Mouse (Mus musculus): ENCODE results near the gene Olfr237-ps1. TPM values are rescaled to one million over a fixed set of nuclear protein-coding genes. Genes with fewer than 3 reads are reported as not detected.
"Not testable (repeated sequence)": the region's sequence is repeated elsewhere in the genome, so short reads cannot be mapped to it uniquely, and the experiment has no call there.

Gene Olfr237-ps1
- not detected in 2 replicates for polyA plus RNA-seq (2015; fragmentation: Nextera tagmentation; extraction: Ambion mirVana)

- H3K27me3 ChIP-seq; H3K9me3 ChIP-seq (replicated peaks); H3K4me2 ChIP-seq; H3K9ac ChIP-seq; H3K4me3 ChIP-seq (replicated peaks); H3K36me3 ChIP-seq (replicated peaks); H3K27ac ChIP-seq (replicated peaks); ATAC-seq (ENCODE audit: insufficient read depth); H3K4me1 ChIP-seq (replicated peaks): not testable (repeated sequence)
- WGBS (ENCODE audit: insufficient replicate concordance) = 44% methylated on average over 2 of the region's 2 CpGs
Observed at GRCm38 (mm10) chr6:43146267-43146666, at the start of gene Olfr237-ps1. Gene Olfr237-ps1 (plus strand): TSS chr6:43146567.

GRCm38 (mm10) chr6:43106069-43106468 lies 40.3 kb upstream of the Olfr237-ps1 start, which contains the start of gene Olfr441:
Gene Olfr441 (plus strand): TSS chr6:43106369.
- not testable (repeated sequence) for H3K4me3 ChIP-seq (replicated peaks); H3K9ac ChIP-seq; H3K27me3 ChIP-seq; H3K4me2 ChIP-seq; H3K27ac ChIP-seq (replicated peaks); ATAC-seq (ENCODE audit: insufficient read depth); H3K4me1 ChIP-seq (replicated peaks); H3K9me3 ChIP-seq (replicated peaks); H3K36me3 ChIP-seq (replicated peaks)
- WGBS (ENCODE audit: insufficient replicate concordance) = 63% methylated on average over 1 of the region's 1 CpGs

- H3K9me3 ChIP-seq (replicated peaks) = no peaks in the 10 kb centered on the region
- H3K4me2 ChIP-seq = no peak overlapping the region
- no peak overlapping the region for H3K27ac ChIP-seq (replicated peaks)
- 40% methylated on average over 1 of the region's 1 CpGs for WGBS (ENCODE audit: insufficient replicate concordance)
- H3K9ac ChIP-seq = no peak overlapping the region
- ATAC-seq (ENCODE audit: insufficient read depth) = no peak
- H3K4me3 ChIP-seq (replicated peaks) = no peak overlapping the region
- no peaks in the 10 kb centered on the region for H3K36me3 ChIP-seq (replicated peaks)
- H3K4me1 ChIP-seq (replicated peaks) = no peaks in the 10 kb centered on the region
- no peaks in the 10 kb centered on the region for H3K27me3 ChIP-seq
Observed at GRCm38 (mm10) chr6:43159502-43159901, 13.1 kb downstream of the Olfr237-ps1 start.

GRCm38 (mm10) chr6:43162982-43163381 lies 16.6 kb downstream of the Olfr237-ps1 start, which contains the start of gene Olfr437:
Gene Olfr437 (plus strand): TSS chr6:43163282.
- WGBS (ENCODE audit: insufficient replicate concordance) = 34% methylated on average over 3 of the region's 3 CpGs
- H3K4me2 ChIP-seq = no peak within 1 kb of the TSS

GRCm38 (mm10) chr6:43167246-43167645 lies 20.9 kb downstream of the Olfr237-ps1 start:
- no peaks in the 10 kb centered on the region for H3K36me3 ChIP-seq (replicated peaks)
- H3K9ac ChIP-seq = no peak overlapping the region
- no peaks in the 10 kb centered on the region for H3K4me1 ChIP-seq (replicated peaks)
- H3K27ac ChIP-seq (replicated peaks) = no peak overlapping the region
- 72% methylated on average over 4 of the region's 4 CpGs for WGBS (ENCODE audit: insufficient replicate concordance)
- no peak overlapping the region for H3K4me3 ChIP-seq (replicated peaks)
- ATAC-seq (ENCODE audit: insufficient read depth) = no peak
- H3K27me3 ChIP-seq = no peaks in the 10 kb centered on the region
- H3K9me3 ChIP-seq (replicated peaks) = no peaks in the 10 kb centered on the region
- no peak overlapping the region for H3K4me2 ChIP-seq

More at GRCm38 (mm10) chr6:43162982-43163381, 16.6 kb downstream of the Olfr237-ps1 start, which contains the start of gene Olfr437:
- ATAC-seq (ENCODE audit: insufficient read depth) = no peak
- Histone ChIP-seq H3K36me3 (replicated peaks) (no peaks in the 10 kb centered on the region), H3K27me3 (no peaks in the 10 kb centered on the region), H3K4me3 (replicated peaks) (no peak within 1 kb of the TSS), H3K27ac (replicated peaks) (no peak within 1 kb of the TSS), H3K9ac (no peak within 1 kb of the TSS), H3K4me1 (replicated peaks) (no peaks in the 10 kb centered on the region), H3K9me3 (replicated peaks) (no peaks in the 10 kb centered on the region)

GRCm38 (mm10) chr6:43171840-43172239 lies 25.5 kb downstream of the Olfr237-ps1 start, which contains the start of gene Olfr13:
Gene Olfr13 (plus strand): TSS chr6:43172140.
- H3K4me3 ChIP-seq (replicated peaks) = no peak within 1 kb of the TSS
- no peaks in the 10 kb centered on the region for H3K36me3 ChIP-seq (replicated peaks)
- H3K4me2 ChIP-seq = no peak within 1 kb of the TSS
- H3K27me3 ChIP-seq = no peaks in the 10 kb centered on the region
- no peak for ATAC-seq (ENCODE audit: insufficient read depth)
- H3K27ac ChIP-seq (replicated peaks) = no peak within 1 kb of the TSS
- 47% methylated on average over 4 of the region's 4 CpGs for WGBS (ENCODE audit: insufficient replicate concordance)
- no peaks in the 10 kb centered on the region for H3K4me1 ChIP-seq (replicated peaks)
- no peak within 1 kb of the TSS for H3K9ac ChIP-seq
- no peaks in the 10 kb centered on the region for H3K9me3 ChIP-seq (replicated peaks)

GRCm38 (mm10) chr6:43178129-43178528 lies 31.8 kb downstream of the Olfr237-ps1 start:
- Histone ChIP-seq H3K4me1 (replicated peaks) (no peaks in the 10 kb centered on the region), H3K27me3 (no peaks in the 10 kb centered on the region), H3K4me2 (no peak overlapping the region), H3K9me3 (replicated peaks) (no peaks in the 10 kb centered on the region), H3K4me3 (replicated peaks) (no peak overlapping the region), H3K36me3 (replicated peaks) (no peaks in the 10 kb centered on the region), H3K27ac (replicated peaks) (no peak overlapping the region), H3K9ac (no peak overlapping the region)
- 23% methylated on average over 1 of the region's 1 CpGs for WGBS (ENCODE audit: insufficient replicate concordance)
- ATAC-seq (ENCODE audit: insufficient read depth) = no peak

GRCm38 (mm10) chr6:43178584-43179501 lies 32.5 kb downstream of the Olfr237-ps1 start:
- Histone ChIP-seq H3K36me3 (replicated peaks) (no peaks in the 10 kb centered on the region), H3K4me3 (replicated peaks) (no peak overlapping the region), H3K27ac (replicated peaks) (no peak overlapping the region), H3K27me3 (no peaks in the 10 kb centered on the region), H3K9me3 (replicated peaks) (no peaks in the 10 kb centered on the region), H3K4me1 (replicated peaks) (no peaks in the 10 kb centered on the region), H3K4me2 (no peak overlapping the region), H3K9ac (no peak overlapping the region)
- no peak for ATAC-seq (ENCODE audit: insufficient read depth)
- WGBS (ENCODE audit: insufficient replicate concordance) = 44% methylated on average over 6 of the region's 6 CpGs

- no peak overlapping the region for H3K4me3 ChIP-seq (replicated peaks)
- no peaks in the 10 kb centered on the region for H3K9me3 ChIP-seq (replicated peaks)
- H3K9ac ChIP-seq = no peak overlapping the region
- H3K27ac ChIP-seq (replicated peaks) = no peak overlapping the region
- no peaks in the 10 kb centered on the region for H3K36me3 ChIP-seq (replicated peaks)
- no peaks in the 10 kb centered on the region for H3K4me1 ChIP-seq (replicated peaks)
- 59% methylated on average over 3 of the region's 3 CpGs for WGBS (ENCODE audit: insufficient replicate concordance)
- H3K27me3 ChIP-seq = no peaks in the 10 kb centered on the region
- ATAC-seq (ENCODE audit: insufficient read depth) = no peak
- no peak overlapping the region for H3K4me2 ChIP-seq
Observed at GRCm38 (mm10) chr6:43190986-43191385, 44.6 kb downstream of the Olfr237-ps1 start.

GRCm38 (mm10) chr6:43196781-43197180 lies 50.4 kb downstream of the Olfr237-ps1 start, which contains the start of gene Olfr435:
Gene Olfr435 (plus strand): TSS chr6:43197146.
- H3K9me3 ChIP-seq (replicated peaks) = no peaks in the 10 kb centered on the region
- no peak within 1 kb of the TSS for H3K4me2 ChIP-seq
- no peak within 1 kb of the TSS for H3K9ac ChIP-seq
- H3K4me3 ChIP-seq (replicated peaks) = no peak within 1 kb of the TSS
- H3K36me3 ChIP-seq (replicated peaks) = no peaks in the 10 kb centered on the region
- no peak for ATAC-seq (ENCODE audit: insufficient read depth)
- no peaks in the 10 kb centered on the region for H3K27me3 ChIP-seq
- H3K4me1 ChIP-seq (replicated peaks) = no peaks in the 10 kb centered on the region
- H3K27ac ChIP-seq (replicated peaks) = no peak within 1 kb of the TSS

GRCm38 (mm10) chr6:43198094-43198493 lies 51.7 kb downstream of the Olfr237-ps1 start:
- H3K9me3 ChIP-seq (replicated peaks) = no peaks in the 10 kb centered on the region
- H3K9ac ChIP-seq = no peak overlapping the region
- 55% methylated on average over 3 of the region's 3 CpGs for WGBS (ENCODE audit: insufficient replicate concordance)
- no peak overlapping the region for H3K4me3 ChIP-seq (replicated peaks)
- H3K27me3 ChIP-seq = no peaks in the 10 kb centered on the region
- H3K4me2 ChIP-seq = no peak overlapping the region
- H3K36me3 ChIP-seq (replicated peaks) = no peaks in the 10 kb centered on the region
- H3K4me1 ChIP-seq (replicated peaks) = no peaks in the 10 kb centered on the region
- no peak for ATAC-seq (ENCODE audit: insufficient read depth)
- no peak overlapping the region for H3K27ac ChIP-seq (replicated peaks)
